Mouse (Mus musculus) MEL (cell line): Measurements from ENCODE around the gene Inip. TPM values are rescaled to one million over a fixed set of nuclear protein-coding genes. Genes with fewer than 3 reads are reported as not detected.

Experiments
- DNase-seq: peaks from one replicate; pipeline ENCODE4 v3.0.0; 2011; ENCODE audit warnings: low read depth, low spot score
- H3K27ac ChIP-seq: 2 replicates; pipeline ENCODE4 v1.5.1; 2012; ENCODE audit warnings: low read depth, mild to moderate bottlenecking, control low read depth, low read length, moderate library complexity; ENCODE audit not compliant: control insufficient read depth
- H3K27me3 ChIP-seq, 2 experiments: fragments of 150-350 bp in 1 of 2; sonication (generic) in 1 of 2; 2 replicates each; pipeline ENCODE4 v1.6.1; 2012; ENCODE audit warnings: low read length in 2 of 2, mild to moderate bottlenecking in 2 of 2, improper control_type of control experiment in 1 of 2, moderate library complexity in 1 of 2; ENCODE audit not compliant: insufficient read depth in 2 of 2, control insufficient read depth in 1 of 2
- H3K36me3 ChIP-seq, 2 experiments: 2 replicates each; pipeline ENCODE4 v1.6.1; 2012 to 2014; ENCODE audit warnings: low read length in 2 of 2, improper control_type of control experiment in 1 of 2, inconsistent platforms in 1 of 2, mild to moderate bottlenecking in 1 of 2; ENCODE audit not compliant: insufficient read depth in 2 of 2, control insufficient read depth in 1 of 2
- H3K4me1 ChIP-seq, 2 experiments: fragments of 150-350 bp in 1 of 2; sonication (generic) in 1 of 2; 2 replicates each; pipeline ENCODE4 v1.6.1; 2012; ENCODE audit warnings: low read length in 2 of 2, improper control_type of control experiment in 1 of 2, mild to moderate bottlenecking in 1 of 2; ENCODE audit not compliant: insufficient read depth in 2 of 2, control insufficient read depth in 1 of 2
- H3K4me3 ChIP-seq, 2 experiments: fragments of 150-350 bp in 1 of 2; sonication (generic) in 1 of 2; 2 replicates each; pipeline ENCODE4 v1.5.1; 2012; ENCODE audit warnings: low read depth in 2 of 2, low read length in 2 of 2, mild to moderate bottlenecking in 2 of 2, moderate library complexity in 2 of 2, control low read depth in 1 of 2, improper control_type of control experiment in 1 of 2; ENCODE audit not compliant: control insufficient read depth in 1 of 2, insufficient read depth in 1 of 2
- H3K79me2 ChIP-seq: 2 replicates; pipeline ENCODE4 v1.6.1; 2012; ENCODE audit warnings: mild to moderate bottlenecking, low read length, moderate library complexity; ENCODE audit not compliant: control insufficient read depth, poor library complexity, insufficient read depth
- H3K9ac ChIP-seq: 2 replicates; pipeline ENCODE4 v1.6.1; 2012; ENCODE audit warnings: low read depth, mild to moderate bottlenecking, control low read depth, low read length, moderate library complexity; ENCODE audit not compliant: control insufficient read depth, poor library complexity, severe bottlenecking
- H3K9me3 ChIP-seq: fragments of 150-350 bp; sonication (generic); replicated peaks from 2 replicates; pipeline ENCODE4 v1.6.1; 2012; ENCODE audit warnings: mild to moderate bottlenecking, low read length, improper control_type of control experiment, moderate library complexity; ENCODE audit not compliant: insufficient read depth
- BHLHE40 ChIP-seq: IDR thresholded peaks from 2 replicates; pipeline ENCODE4 v1.6.1; 2012; ENCODE audit warnings: low read depth, mild to moderate bottlenecking, inconsistent platforms, low read length, improper control_type of control experiment, borderline replicate concordance
- CHD2 ChIP-seq: IDR thresholded peaks from 2 replicates; pipeline ENCODE4 v1.6.1; 2011; ENCODE audit warnings: low read length, improper control_type of control experiment
- ELF1 ChIP-seq: IDR thresholded peaks from 2 replicates; pipeline ENCODE4 v1.6.1; 2014; ENCODE audit warnings: low read depth, mild to moderate bottlenecking, inconsistent platforms, low read length, improper control_type of control experiment, moderate library complexity
- EP300 ChIP-seq, 2 experiments: IDR thresholded peaks; 2 replicates each; pipeline ENCODE4 v1.6.1; 2011; ENCODE audit warnings: improper control_type of control experiment in 2 of 2, low read length in 2 of 2, low read depth in 1 of 2, mild to moderate bottlenecking in 1 of 2
- ETS1 ChIP-seq: IDR thresholded peaks from 2 replicates; pipeline ENCODE4 v1.6.1; 2012; ENCODE audit warnings: low read depth, mild to moderate bottlenecking, inconsistent platforms, low read length, improper control_type of control experiment, moderate library complexity
- GABPA ChIP-seq: IDR thresholded peaks from 2 replicates; pipeline ENCODE4 v1.6.1; 2012; ENCODE audit warnings: low read depth, mild to moderate bottlenecking, inconsistent platforms, low read length, improper control_type of control experiment, moderate library complexity
- JUND ChIP-seq: IDR thresholded peaks from 2 replicates; pipeline ENCODE4 v1.6.1; 2011; ENCODE audit warnings: low read depth, mild to moderate bottlenecking, improper control_type of control experiment, low read length
- KAT2A ChIP-seq: conservative IDR thresholded peaks from 2 replicates; pipeline ENCODE4 v1.6.1; 2012; ENCODE audit warnings: low read depth, low read length, improper control_type of control experiment, inconsistent platforms
- MAFK ChIP-seq: IDR thresholded peaks from 2 replicates; pipeline ENCODE4 v1.6.1; 2011; ENCODE audit warnings: low read depth, mild to moderate bottlenecking, low read length, improper control_type of control experiment, borderline replicate concordance
- MAX ChIP-seq: IDR thresholded peaks from 2 replicates; pipeline ENCODE4 v1.6.1; 2011; ENCODE audit warnings: low read length, improper control_type of control experiment
- MEF2A ChIP-seq: IDR thresholded peaks from 2 replicates; pipeline ENCODE4 v1.6.1; 2014; ENCODE audit warnings: low read depth, mild to moderate bottlenecking, inconsistent platforms, low read length, improper control_type of control experiment; ENCODE audit not compliant: poor library complexity, insufficient replicate concordance, severe bottlenecking; ENCODE audit errors: extremely low read depth
- MXI1 ChIP-seq: IDR thresholded peaks from 2 replicates; pipeline ENCODE4 v1.6.1; 2011; ENCODE audit warnings: mild to moderate bottlenecking, low read depth, low read length, improper control_type of control experiment
- MYB ChIP-seq: IDR thresholded peaks from 2 replicates; pipeline ENCODE4 v1.6.1; 2011; ENCODE audit warnings: mild to moderate bottlenecking, low read depth, low read length, improper control_type of control experiment
- MYC ChIP-seq: IDR thresholded peaks from 2 replicates; pipeline ENCODE4 v1.6.1; 2011; ENCODE audit warnings: low read depth, mild to moderate bottlenecking, low read length, improper control_type of control experiment, moderate library complexity
- NELFE ChIP-seq: IDR thresholded peaks from 2 replicates; pipeline ENCODE4 v1.6.1; 2011; ENCODE audit warnings: low read depth, low read length, improper control_type of control experiment
- NRF1 ChIP-seq: IDR thresholded peaks from 2 replicates; pipeline ENCODE4 v1.6.1; 2014; ENCODE audit warnings: low read depth, mild to moderate bottlenecking, inconsistent platforms, low read length, improper control_type of control experiment, moderate library complexity; ENCODE audit not compliant: poor library complexity, insufficient read depth, severe bottlenecking
- POLR2A ChIP-seq, 2 experiments: IDR thresholded peaks; 2 replicates each; pipeline ENCODE4 v1.6.1; 2011 to 2012; ENCODE audit warnings: low read length in 2 of 2, mild to moderate bottlenecking in 2 of 2, control low read depth in 1 of 2, improper control_type of control experiment in 1 of 2, low read depth in 1 of 2, moderate library complexity in 1 of 2; ENCODE audit not compliant: control insufficient read depth in 1 of 2, insufficient read depth in 1 of 2, poor library complexity in 1 of 2
- POLR2AphosphoS2 ChIP-seq: IDR thresholded peaks from 2 replicates; pipeline ENCODE4 v1.6.1; 2011; ENCODE audit warnings: low read length, improper control_type of control experiment
- POLR2AphosphoS5 ChIP-seq: IDR thresholded peaks from 2 replicates; pipeline ENCODE4 v1.6.1; 2012; ENCODE audit warnings: low read depth, borderline replicate concordance, mild to moderate bottlenecking, inconsistent platforms, low read length, moderate library complexity, mixed read lengths
- RAD21 ChIP-seq: IDR thresholded peaks from 2 replicates; pipeline ENCODE4 v1.6.1; 2011; ENCODE audit warnings: mild to moderate bottlenecking, low read depth, low read length, improper control_type of control experiment
- SIN3A ChIP-seq: IDR thresholded peaks from 2 replicates; pipeline ENCODE4 v1.6.1; 2012; ENCODE audit warnings: low read length, improper control_type of control experiment, inconsistent platforms
- TCF12 ChIP-seq: IDR thresholded peaks from 2 replicates; pipeline ENCODE4 v1.6.1; 2014; ENCODE audit warnings: low read depth, mild to moderate bottlenecking, inconsistent platforms, low read length, improper control_type of control experiment, moderate library complexity
- UBTF ChIP-seq: IDR thresholded peaks from 2 replicates; pipeline ENCODE4 v1.6.1; 2012; ENCODE audit warnings: low read depth, mild to moderate bottlenecking, inconsistent platforms, low read length, improper control_type of control experiment, moderate library complexity, borderline replicate concordance; ENCODE audit not compliant: insufficient read depth
- USF1 ChIP-seq: IDR thresholded peaks from 2 replicates; pipeline ENCODE4 v1.6.1; 2014; ENCODE audit warnings: low read depth, mild to moderate bottlenecking, inconsistent platforms, low read length, improper control_type of control experiment, moderate library complexity
- USF2 ChIP-seq, 2 experiments: IDR thresholded peaks; 2 replicates each; pipeline ENCODE4 v1.6.1; 2011 to 2012; ENCODE audit warnings: improper control_type of control experiment in 2 of 2, low read length in 2 of 2, borderline replicate concordance in 1 of 2, inconsistent platforms in 1 of 2, low read depth in 1 of 2, mild to moderate bottlenecking in 1 of 2; ENCODE audit not compliant: insufficient read depth in 1 of 2
- ZKSCAN1 ChIP-seq: IDR thresholded peaks from 2 replicates; pipeline ENCODE4 v1.6.1; 2012; ENCODE audit warnings: low read depth, mild to moderate bottlenecking, inconsistent platforms, low read length, improper control_type of control experiment, moderate library complexity
- ZNF384 ChIP-seq: IDR thresholded peaks from 2 replicates; pipeline ENCODE4 v1.6.1; 2012; ENCODE audit warnings: low read depth, mild to moderate bottlenecking, inconsistent platforms, low read length, improper control_type of control experiment
- polyA plus RNA-seq, 2 experiments: library from polyadenylated mRNA; stranded (reverse) in 1 of 2; unstranded in 1 of 2; fragments of >175 nt in 1 of 2; fragments of >200 nt in 1 of 2; gene quantifications; 2 replicates each; pipeline versions ENCODE4 v1.2.1 to v1.2.4; 2012; ENCODE audit warnings: low replicate concordance in 2 of 2, low read depth in 1 of 2; ENCODE audit not compliant: insufficient read length in 2 of 2, insufficient read depth in 1 of 2, missing spikeins in 1 of 2
- total RNA-seq: library from RNA; depleted of rRNA; stranded (reverse); fragments of 300-350 nt; gene quantifications from 2 replicates; pipeline ENCODE4 v1.2.3, GENCODE M21; 2012

The Inip gene
- total and polyA plus RNA-seq, 3 experiments, result 42.4 to 50.3 TPM; not detected in 1

DNA sequence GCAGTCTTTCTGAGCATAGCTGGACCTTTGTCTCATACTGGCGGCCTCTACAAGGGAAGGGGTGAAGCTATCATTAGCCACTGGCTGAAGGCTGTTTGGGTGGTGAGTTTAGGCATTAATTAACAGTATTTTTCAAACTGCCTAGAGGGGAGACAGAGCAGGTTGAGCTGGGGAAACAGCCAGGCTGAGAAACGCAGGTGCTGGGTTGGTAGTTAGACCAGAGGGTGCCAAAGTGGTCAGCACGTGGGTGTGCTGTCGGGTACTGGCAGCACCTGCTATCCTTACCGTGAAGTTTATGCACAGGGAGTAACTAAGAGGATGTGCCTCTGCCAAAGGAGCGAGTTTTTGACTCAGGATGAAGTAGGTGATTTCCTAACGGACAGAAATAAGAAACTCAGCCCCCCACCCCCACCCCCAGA lies 17.7 kb upstream of the Inip start:
- peaks cover 0 to 5% of the 10 kb centered on the region in 2 experiments; a peak in 1 of 4 replicates for H3K4me1 ChIP-seq
- H3K36me3 ChIP-seq, result no peaks in the 10 kb centered on the region; a peak in 1 of 4 replicates
- no peak for DNase-seq

DNA sequence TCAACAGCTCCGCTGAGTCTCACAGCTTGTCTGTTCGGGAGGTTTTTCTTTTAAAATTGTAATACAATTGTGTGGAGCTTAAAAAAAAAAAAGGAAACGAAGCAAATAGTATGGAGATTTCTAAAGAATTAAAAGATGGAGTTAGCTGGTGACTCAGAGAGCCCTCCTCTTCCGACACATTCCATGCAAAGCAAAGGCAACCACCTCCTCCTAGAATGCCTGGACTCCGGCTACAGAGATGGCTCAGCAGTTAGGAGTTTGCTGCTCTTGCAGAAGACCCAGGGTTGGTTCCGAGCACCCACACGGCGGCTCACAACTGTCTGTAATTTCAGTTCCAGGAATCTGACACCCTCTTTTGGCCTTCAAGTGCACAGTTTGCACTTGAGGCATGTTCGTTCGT lies 17.1 kb upstream of the Inip start:
- Histone ChIP-seq H3K9ac (no peak overlapping the region), H3K4me1 (peaks cover 2 to 9% of the 10 kb centered on the region in 2 experiments; a peak in 1 of 4 replicates), H3K9me3 (no peaks in the 10 kb centered on the region), H3K4me3 (no peak overlapping the region), H3K27ac (no peak overlapping the region), H3K79me2 (no peaks in the 10 kb centered on the region), H3K27me3 (no peaks in the 10 kb centered on the region), H3K36me3 (no peaks in the 10 kb centered on the region; a peak in 1 of 4 replicates)
- DNase-seq, result no peak
- no peak for TF ChIP-seq MAX
- no peak for TF ChIP-seq USF1
- no peak for TF ChIP-seq ZNF384
- no peak for TF ChIP-seq SIN3A
- no peak for TF ChIP-seq RAD21
- TF ChIP-seq KAT2A, result no peak
- TF ChIP-seq BHLHE40, result no peak
- TF ChIP-seq EP300 (IDR thresholded peaks at IDR 0.05; ENCODE audit: low read depth in 1 of 2, low read length in 2 of 2), result no peak
- no peak for TF ChIP-seq NELFE
- TF ChIP-seq MXI1, result no peak
- TF ChIP-seq POLR2A (IDR thresholded peaks at IDR 0.05; ENCODE audit: control insufficient read depth in 1 of 2, insufficient read depth in 1 of 2, low read depth in 1 of 2, low read length in 2 of 2, poor library complexity in 1 of 2), result no peak
- TF ChIP-seq GABPA, result no peak
- TF ChIP-seq ZKSCAN1, result no peak
- TF ChIP-seq TCF12, result no peak
- TF ChIP-seq MAFK, result no peak
- TF ChIP-seq MYC, result no peak
- TF ChIP-seq JUND, result no peak
- TF ChIP-seq USF2 (IDR thresholded peaks at IDR 0.05; ENCODE audit: borderline replicate concordance in 1 of 2, insufficient read depth in 1 of 2, low read depth in 1 of 2, low read length in 2 of 2), result no peak

More for the DNA sequence above, 17.7 kb upstream of the Inip start:
- no peak overlapping the region for H3K27ac ChIP-seq
- no peaks in the 10 kb centered on the region for H3K79me2 ChIP-seq
- no peak for TF ChIP-seq ZKSCAN1
- no peak for TF ChIP-seq MYB
- no peak for TF ChIP-seq CHD2
- no peak for TF ChIP-seq MEF2A
- no peak for TF ChIP-seq USF1
- TF ChIP-seq ZNF384, result no peak
- no peak for TF ChIP-seq ELF1
- TF ChIP-seq NRF1, result no peak
- TF ChIP-seq ETS1, result no peak
- TF ChIP-seq MAX, result no peak
- no peak for TF ChIP-seq JUND
- no peak for TF ChIP-seq UBTF
- no peak for TF ChIP-seq POLR2AphosphoS5
- no peak for TF ChIP-seq POLR2AphosphoS2
- no peak for TF ChIP-seq MYC
- no peak for TF ChIP-seq USF2 (IDR thresholded peaks at IDR 0.05; ENCODE audit: borderline replicate concordance in 1 of 2, insufficient read depth in 1 of 2, low read depth in 1 of 2, low read length in 2 of 2)
- H3K9ac ChIP-seq, result no peak overlapping the region
- H3K27me3 ChIP-seq, result no peaks in the 10 kb centered on the region
- H3K4me3 ChIP-seq, result no peak overlapping the region
- H3K9me3 ChIP-seq, result no peaks in the 10 kb centered on the region
